Mouse (Mus musculus) liver, embryonic 15.5 days (tissue): ENCODE measurements around the gene Dynll1. TPM values are rescaled to one million over a fixed set of nuclear protein-coding genes. Genes with fewer than 3 reads are reported as not detected.

ENCODE experiments used
- ATAC-seq: fragments of 200-750 bp; cut with Nextera tagmentation; 2 replicates; pipeline ENCODE4 v1.8.0; 2017; ENCODE audit warnings: moderate number of reproducible peaks, mild to moderate bottlenecking, moderate library complexity; ENCODE audit not compliant: insufficient read depth
- H3K27ac ChIP-seq: fragments of 300-500 bp; sonication (generic); replicated peaks from 2 replicates; pipeline ENCODE4 v1.5.1; 2015; ENCODE audit warnings: mild to moderate bottlenecking, inconsistent platforms
- H3K27me3 ChIP-seq: fragments of 300-500 bp; sonication (generic); 2 replicates; pipeline ENCODE4 v1.6.1; 2015; ENCODE audit warnings: mild to moderate bottlenecking, inconsistent platforms
- H3K36me3 ChIP-seq: fragments of 300-500 bp; sonication (generic); replicated peaks from 2 replicates; pipeline ENCODE4 v1.6.1; 2015; ENCODE audit warnings: moderate library complexity, mild to moderate bottlenecking, inconsistent platforms
- H3K4me1 ChIP-seq: fragments of 300-500 bp; sonication (generic); replicated peaks from 2 replicates; pipeline ENCODE4 v1.6.1; 2015; ENCODE audit warnings: inconsistent platforms
- H3K4me2 ChIP-seq: fragments of 300-500 bp; sonication (generic); 2 replicates; pipeline ENCODE4 v1.6.1; 2015; ENCODE audit warnings: moderate library complexity, mild to moderate bottlenecking, inconsistent platforms
- H3K4me3 ChIP-seq: fragments of 300-500 bp; sonication (generic); replicated peaks from 2 replicates; pipeline ENCODE4 v1.5.1; 2015; ENCODE audit warnings: mild to moderate bottlenecking, inconsistent platforms
- H3K9ac ChIP-seq: fragments of 300-500 bp; sonication (generic); 2 replicates; pipeline ENCODE4 v1.6.1; 2015; ENCODE audit warnings: moderate library complexity, mild to moderate bottlenecking, inconsistent platforms
- H3K9me3 ChIP-seq: fragments of 300-500 bp; sonication (generic); replicated peaks from 2 replicates; pipeline ENCODE4 v1.6.1; 2016; ENCODE audit warnings: inconsistent platforms
- WGBS: fragments of 180-500 bp; shearing (Covaris S2); methylation state at CpG from one replicate; pipeline ENCODE4 v1.1.7; 2015; ENCODE audit warnings: mixed read lengths; ENCODE audit not compliant: insufficient replicate concordance; 5-methylcytosine and 5-hydroxymethylcytosine counted together
- polyA plus RNA-seq: library from polyadenylated mRNA; unstranded; fragments of >200 nt; fragmentation: Nextera tagmentation; extraction: Ambion mirVana; gene quantifications from 2 replicates; pipeline ENCODE4 v1.2.1, GENCODE M21; 2015

Dynll1 gene
- polyA plus RNA-seq, 1 experiment from 2014 or later = 554 TPM

GRCm38 (mm10) chr5:115266787-115267468, 33.9 kb downstream of the Dynll1 start:
- peak; percentile 88 for ATAC-seq
- Histone ChIP-seq H3K9ac (peak overlapping the region; percentile 68), H3K27me3 (no peaks in the 10 kb centered on the region), H3K4me2 (peak overlapping the region; percentile 80), H3K9me3 (no peaks in the 10 kb centered on the region), H3K36me3 (peaks cover 75% of the 10 kb centered on the region), H3K27ac (peak overlapping the region; percentile 100), H3K4me3 (peak overlapping the region; percentile 99), H3K4me1 (peaks cover 87% of the 10 kb centered on the region)
- WGBS = 22% methylated on average over 8 of the region's 8 CpGs

GRCm38 (mm10) chr5:115266340-115266739, 34.5 kb downstream of the Dynll1 start:
- peak overlapping the region; percentile 80 for H3K4me2 ChIP-seq
- peak; percentile 53 for ATAC-seq

GRCm38 (mm10) chr5:115262502-115263291, 38.1 kb downstream of the Dynll1 start:
- H3K9me3 ChIP-seq = no peaks in the 10 kb centered on the region
- peak overlapping the region; percentile 2; the same call in 1 of the 2 replicates for H3K4me2 ChIP-seq
- H3K27ac ChIP-seq = no peak overlapping the region
- H3K27me3 ChIP-seq = no peaks in the 10 kb centered on the region
- 88% methylated on average over 14 of the region's 14 CpGs for WGBS
- no peak for ATAC-seq
- no peak overlapping the region; the same call in 1 of the 2 replicates for H3K9ac ChIP-seq
- H3K4me1 ChIP-seq = peaks cover 68% of the 10 kb centered on the region
- H3K4me3 ChIP-seq = no peak overlapping the region
- H3K36me3 ChIP-seq = peaks cover 83% of the 10 kb centered on the region

More at GRCm38 (mm10) chr5:115266340-115266739, 34.5 kb downstream of the Dynll1 start:
- WGBS = 70% methylated on average over 5 of the region's 5 CpGs
- Histone ChIP-seq H3K9ac (peak overlapping the region; percentile 54), H3K9me3 (no peaks in the 10 kb centered on the region), H3K27ac (peak overlapping the region; percentile 100), H3K36me3 (peaks cover 78% of the 10 kb centered on the region), H3K4me3 (peak overlapping the region; percentile 99), H3K4me1 (peaks cover 90% of the 10 kb centered on the region), H3K27me3 (no peaks in the 10 kb centered on the region)

- Histone ChIP-seq H3K36me3 (peaks cover 88% of the 10 kb centered on the region), H3K27me3 (no peaks in the 10 kb centered on the region), H3K4me2 (no peak overlapping the region), H3K27ac (no peak overlapping the region), H3K9ac (no peak overlapping the region), H3K4me3 (no peak overlapping the region), H3K4me1 (peaks cover 60% of the 10 kb centered on the region), H3K9me3 (no peaks in the 10 kb centered on the region)
- ATAC-seq = no peak
- 69% methylated on average over 1 of the region's 1 CpGs for WGBS
Measured at GRCm38 (mm10) chr5:115261880-115262279, 38.9 kb downstream of the Dynll1 start.

- H3K36me3 ChIP-seq = peaks cover 89% of the 10 kb centered on the region
- peak overlapping the region; percentile 5; the same call in 1 of the 2 replicates for H3K4me2 ChIP-seq
- H3K9me3 ChIP-seq = no peaks in the 10 kb centered on the region
- H3K4me1 ChIP-seq = peaks cover 53% of the 10 kb centered on the region
- WGBS = 87% methylated on average over 8 of the region's 8 CpGs
- no peaks in the 10 kb centered on the region for H3K27me3 ChIP-seq
- H3K4me3 ChIP-seq = no peak overlapping the region
- peak overlapping the region; percentile 38; the same call in 1 of the 2 replicates for H3K27ac ChIP-seq
- ATAC-seq = no peak
- no peak overlapping the region for H3K9ac ChIP-seq
Measured at GRCm38 (mm10) chr5:115261141-115261540, 39.7 kb downstream of the Dynll1 start.

GRCm38 (mm10) chr5:115260356-115260755, 40.4 kb downstream of the Dynll1 start:
- Histone ChIP-seq H3K9ac (no peak overlapping the region), H3K4me2 (peak overlapping the region; percentile 5; the same call in 1 of the 2 replicates), H3K4me3 (no peak overlapping the region), H3K27me3 (no peaks in the 10 kb centered on the region), H3K4me1 (peaks cover 45% of the 10 kb centered on the region), H3K36me3 (peaks cover 91% of the 10 kb centered on the region), H3K27ac (peak overlapping the region; percentile 38), H3K9me3 (no peaks in the 10 kb centered on the region)
- 70% methylated on average over 6 of the region's 6 CpGs for WGBS
- ATAC-seq = peak; percentile 75

GRCm38 (mm10) chr5:115256909-115257546, 43.8 kb downstream of the Dynll1 start:
- H3K4me2 ChIP-seq = no peak overlapping the region
- no peak overlapping the region for H3K9ac ChIP-seq
- H3K4me3 ChIP-seq = no peak overlapping the region

GRCm38 (mm10) chr5:115255472-115255871, 45.3 kb downstream of the Dynll1 start:
- no peak for ATAC-seq
- no peak overlapping the region for H3K4me2 ChIP-seq
- no peak overlapping the region for H3K27ac ChIP-seq
- H3K36me3 ChIP-seq = peaks cover 76% of the 10 kb centered on the region
- no peak overlapping the region for H3K4me3 ChIP-seq
- WGBS = 75% methylated on average over 1 of the region's 1 CpGs
- no peaks in the 10 kb centered on the region for H3K9me3 ChIP-seq
- no peak overlapping the region for H3K9ac ChIP-seq
- H3K27me3 ChIP-seq = no peaks in the 10 kb centered on the region
- H3K4me1 ChIP-seq = peaks cover 3% of the 10 kb centered on the region

More at GRCm38 (mm10) chr5:115256909-115257546, 43.8 kb downstream of the Dynll1 start:
- H3K27ac ChIP-seq = no peak overlapping the region
- H3K9me3 ChIP-seq = no peaks in the 10 kb centered on the region
- H3K27me3 ChIP-seq = no peaks in the 10 kb centered on the region
- peaks cover 73% of the 10 kb centered on the region for H3K36me3 ChIP-seq
- no peak for ATAC-seq
- 91% methylated on average over 10 of the region's 10 CpGs for WGBS
- peaks cover 15% of the 10 kb centered on the region for H3K4me1 ChIP-seq

Other genes starting within 250 kb of the Dynll1 start
- gene Gm10401, start 202.7 kb downstream of the Dynll1 start, polyA plus RNA-seq = 7.9 and 11.4 TPM in 2 replicates
- 49.8 and 53.6 TPM in 2 replicates for gene Acads, start 181.7 kb downstream of the Dynll1 start, polyA plus RNA-seq
- gene Unc119b, start 166.0 kb downstream of the Dynll1 start, polyA plus RNA-seq = 8.5 and 10.3 TPM in 2 replicates
- 23.7 and 29.6 TPM in 2 replicates for gene Mlec, start 142.8 kb downstream of the Dynll1 start, polyA plus RNA-seq
- 0.13 and 0.18 TPM in 2 replicates for gene Cabp1, start 106.6 kb downstream of the Dynll1 start, polyA plus RNA-seq
- gene Pop5, start 65.2 kb downstream of the Dynll1 start, polyA plus RNA-seq = 84.0 and 88.1 TPM in 2 replicates
- 146 and 173 TPM in 2 replicates for gene Rnf10, start 28.1 kb downstream of the Dynll1 start, polyA plus RNA-seq
- 27.5 and 28.4 TPM in 2 replicates for gene Coq5, start 21.3 kb downstream of the Dynll1 start, polyA plus RNA-seq
- gene Srsf9, start 26.2 kb upstream of the Dynll1 start, polyA plus RNA-seq = 88.7 and 92.1 TPM in 2 replicates
- gene Gatc, start 40.2 kb upstream of the Dynll1 start, polyA plus RNA-seq = 11.6 and 13.4 TPM in 2 replicates
- gene Triap1, start 40.2 kb upstream of the Dynll1 start, polyA plus RNA-seq = 26.6 and 29.6 TPM in 2 replicates
- gene Cox6a1, start 48.0 kb upstream of the Dynll1 start, polyA plus RNA-seq = 700 and 702 TPM in 2 replicates
- 0.36 and 0.44 TPM in 2 replicates for gene Msi1, start 128.6 kb upstream of the Dynll1 start, polyA plus RNA-seq
- gene Pla2g1b, start 165.3 kb upstream of the Dynll1 start, polyA plus RNA-seq = not detected in 2 replicates
- gene Sirt4, start 183.7 kb upstream of the Dynll1 start, polyA plus RNA-seq = 6.0 and 6.1 TPM in 2 replicates
- 15.2 and 16.8 TPM in 2 replicates for gene Pxn, start 205.7 kb upstream of the Dynll1 start, polyA plus RNA-seq